Mouse (Mus musculus) neutrophil, adult 5-6 weeks (primary cell): ENCODE measurements around the gene Olfr231. TPM values are rescaled to one million over a fixed set of nuclear protein-coding genes. Genes with fewer than 3 reads are reported as not detected.

Experiments
- ATAC-seq: fragments of 151-379, 151-347 bp; 2 replicates; pipeline ENCODE4 v1.8.0; 2017; ENCODE audit warnings: mild to moderate bottlenecking, moderate TSS enrichment; ENCODE audit not compliant: insufficient number of reproducible peaks, poor library complexity, low FRiP score, severe bottlenecking; ENCODE audit errors: extremely low read depth
- total RNA-seq: library from RNA; stranded (forward); fragments of 200-1000 nt; gene quantifications from 2 replicates; pipeline ENCODE4 v1.2.3, GENCODE M21; 2017

Olfr231 gene
- total RNA-seq = not detected in 2 replicates

DNA sequence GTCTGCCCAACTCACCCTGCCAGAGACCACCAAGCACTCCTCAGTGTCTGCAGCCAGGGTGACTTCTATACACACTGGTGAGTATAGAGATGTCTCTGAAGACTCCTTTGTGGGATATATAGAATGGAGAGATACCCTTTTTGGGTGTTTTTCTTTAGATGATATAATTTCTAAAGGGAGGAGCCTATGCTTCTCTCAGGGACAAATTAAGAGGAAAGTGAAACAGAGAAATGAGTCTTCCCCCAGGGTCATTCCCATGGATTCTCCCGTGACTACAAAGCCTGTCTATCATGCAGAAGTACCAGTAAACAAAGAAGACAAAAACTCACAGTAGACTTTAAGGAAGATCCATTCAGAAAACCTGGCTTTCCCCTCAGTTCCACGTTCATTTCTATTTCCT lies at the start of gene Olfr231:
Olfr231 (minus strand) TSS at position 101 of the 400 bp plus-strand sequence.
- no peak for ATAC-seq

DNA sequence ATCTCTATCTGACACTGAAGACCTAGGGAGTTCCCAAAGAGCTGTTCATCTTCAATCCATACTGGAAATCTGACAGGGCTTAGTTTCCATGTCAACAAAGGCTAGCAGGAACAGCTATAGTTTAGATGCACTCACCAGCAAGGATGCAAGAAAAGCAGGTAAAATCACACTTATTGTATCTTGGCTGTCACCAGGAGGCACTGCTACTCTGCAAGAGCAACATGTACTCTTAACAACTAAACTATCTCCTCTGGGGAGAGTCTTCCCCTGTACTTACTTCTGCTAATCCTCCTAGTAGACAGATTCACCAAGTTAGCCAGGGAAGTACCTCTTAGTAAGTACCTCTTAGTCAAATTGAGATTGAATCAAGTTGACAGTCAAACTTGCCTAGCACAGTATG lies 48.1 kb upstream of the Olfr231 start:
- ATAC-seq = no peak

DNA sequence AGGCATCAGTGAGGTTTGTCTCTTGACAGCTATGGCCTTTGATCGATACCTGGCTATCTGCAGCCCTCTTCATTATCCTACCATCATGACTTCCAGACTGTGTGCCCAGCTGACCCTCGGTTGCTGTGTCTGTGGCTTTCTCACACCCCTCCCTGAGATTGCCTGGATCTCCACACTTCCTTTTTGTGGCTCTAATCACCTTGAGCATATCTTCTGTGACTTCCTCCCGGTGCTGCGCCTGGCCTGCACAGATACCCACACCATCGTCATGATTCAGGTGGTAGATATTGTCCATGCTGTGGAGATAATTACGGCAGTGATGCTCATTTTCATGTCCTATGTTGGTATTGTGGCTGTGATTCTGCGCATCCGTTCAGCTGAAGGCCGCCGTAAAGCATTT lies 38.1 kb upstream of the Olfr231 start:
- no peak for ATAC-seq

DNA sequence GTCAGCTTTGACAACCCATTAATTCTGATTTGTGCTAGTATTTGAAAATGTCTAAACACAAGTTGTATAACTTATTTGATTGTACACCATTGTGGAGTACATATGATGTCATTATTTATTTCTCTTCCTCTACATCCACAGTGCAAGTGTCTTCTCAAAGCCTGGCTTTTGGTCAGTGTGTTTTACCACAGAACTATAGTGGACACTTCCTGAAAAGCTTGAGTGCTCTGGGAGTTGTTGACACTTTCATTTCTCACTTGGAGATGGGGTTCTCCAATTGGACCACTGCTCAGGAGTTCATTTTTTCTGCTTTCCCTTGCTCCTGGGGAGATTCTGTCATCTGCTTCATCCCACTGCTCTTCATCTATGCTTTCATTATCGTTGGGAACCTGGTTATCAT lies 37.5 kb upstream of the Olfr231 start:
- no peak for ATAC-seq

DNA sequence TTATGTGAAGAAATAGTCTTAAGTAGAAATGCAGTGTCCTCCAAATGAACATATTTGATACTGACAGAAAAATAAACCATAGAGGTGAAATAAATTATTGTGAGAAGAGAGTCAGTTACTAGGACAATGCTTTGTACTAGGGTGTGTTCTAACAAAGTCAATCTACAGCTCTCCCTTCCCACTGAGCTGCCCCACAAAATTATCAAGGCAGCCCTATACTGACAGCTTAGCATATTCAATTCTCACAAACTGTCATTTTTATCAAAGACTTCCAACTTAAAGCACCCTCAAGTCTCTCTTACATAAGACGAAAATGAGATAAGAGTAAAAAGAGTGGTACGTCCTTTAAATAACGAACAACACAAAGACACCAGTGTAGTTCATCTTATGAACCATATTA lies 36.7 kb upstream of the Olfr231 start:
- ATAC-seq = no peak

DNA sequence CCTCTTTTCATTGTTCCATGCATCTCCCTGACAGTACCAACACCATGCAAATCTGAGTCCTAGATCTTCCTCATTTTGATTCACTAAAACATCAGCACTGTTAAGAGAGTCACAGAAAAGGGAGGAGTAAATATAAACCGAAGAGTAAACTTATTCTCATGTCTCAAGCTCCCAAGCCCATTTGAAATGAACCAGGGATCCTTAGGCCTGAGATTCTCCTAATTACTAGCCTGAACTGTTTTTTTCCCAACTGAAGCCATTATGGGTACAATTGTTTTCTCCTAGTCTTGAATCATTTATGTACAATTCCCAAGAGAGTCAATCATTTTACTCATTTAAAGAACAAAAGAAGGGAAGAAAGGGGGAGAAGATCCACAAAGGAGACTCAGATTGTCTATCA lies 34.4 kb upstream of the Olfr231 start, which contains the start of gene Olfr420:
Olfr420 (plus strand) TSS at position 301 of the 400 bp plus-strand sequence.
- no peak for ATAC-seq

DNA sequence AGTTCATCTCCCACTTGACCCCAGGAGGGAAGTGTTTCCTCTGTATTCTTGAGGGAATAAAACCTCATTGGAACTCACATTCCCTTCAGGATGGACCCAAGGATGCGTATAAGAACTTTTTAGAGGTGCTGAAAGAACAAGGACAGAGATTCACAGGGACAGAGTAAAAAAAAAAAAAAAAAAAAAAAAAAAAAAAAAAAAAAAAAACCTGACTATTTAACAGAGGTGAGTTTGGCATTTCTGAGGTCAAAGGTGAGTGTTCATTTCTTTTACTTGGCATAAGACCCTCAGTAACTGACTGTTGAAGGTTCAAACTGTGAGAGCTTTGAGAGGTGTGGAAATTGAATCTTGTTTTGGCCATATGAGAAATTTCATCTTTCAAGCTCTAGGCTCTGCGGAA lies 28.3 kb upstream of the Olfr231 start:
- ATAC-seq = no peak

DNA sequence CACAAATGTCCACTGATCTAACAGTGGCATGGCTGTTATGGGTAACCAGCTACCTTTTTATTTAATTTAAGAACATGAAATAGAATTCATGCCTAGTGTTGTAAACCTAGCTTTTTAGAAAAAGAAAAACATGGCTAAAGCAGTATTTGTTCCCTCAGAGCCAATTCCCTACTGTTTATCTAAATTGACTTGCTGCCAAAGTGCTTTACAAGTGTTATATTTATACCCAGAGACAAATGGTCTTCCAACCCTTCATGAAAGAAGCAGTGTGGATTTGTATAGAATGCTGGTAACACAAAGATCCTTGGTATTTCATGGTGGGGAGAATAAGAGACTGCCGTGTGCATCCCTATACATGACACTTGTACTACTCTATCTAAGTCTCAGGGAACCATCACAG lies 25.7 kb upstream of the Olfr231 start:
- ATAC-seq = no peak

DNA sequence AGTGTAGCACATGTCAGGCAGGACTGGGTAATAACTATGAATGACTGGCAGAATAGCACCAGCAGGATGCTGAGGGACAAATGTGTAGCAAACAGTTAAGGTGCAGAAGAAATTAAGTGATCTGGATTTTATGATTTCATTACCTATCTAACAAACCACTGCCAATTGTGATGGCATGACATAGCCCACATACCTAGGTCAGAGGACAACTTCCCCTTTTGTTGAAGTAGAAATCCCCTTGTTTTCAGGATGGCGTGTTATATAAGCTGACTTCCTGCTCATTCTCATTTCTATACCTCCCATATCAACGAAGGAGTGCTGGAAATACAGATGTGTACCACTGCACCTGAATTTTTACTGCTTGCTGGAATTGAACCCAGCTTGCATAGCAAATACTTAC lies 20.4 kb upstream of the Olfr231 start:
- peak; percentile 90 for ATAC-seq

DNA sequence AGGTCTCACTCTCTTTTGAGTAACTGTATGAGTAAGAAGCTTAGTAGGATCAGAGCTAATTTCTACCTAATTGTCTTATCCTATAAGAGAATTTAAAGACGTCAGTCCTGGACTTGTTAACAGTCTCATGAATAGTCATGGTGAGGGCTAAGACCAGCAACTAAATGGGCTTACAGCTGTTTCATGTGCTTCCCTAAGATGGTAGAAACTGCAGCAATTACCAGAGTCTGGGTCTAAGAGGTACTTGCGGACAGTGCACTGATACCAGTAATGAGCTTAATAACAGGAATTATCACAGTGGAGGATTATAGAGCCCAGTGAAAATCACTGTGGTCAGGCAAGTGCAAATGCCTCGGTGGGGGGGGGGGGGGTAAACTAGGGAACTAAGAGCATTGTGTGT lies 11.0 kb upstream of the Olfr231 start:
- ATAC-seq = no peak

DNA sequence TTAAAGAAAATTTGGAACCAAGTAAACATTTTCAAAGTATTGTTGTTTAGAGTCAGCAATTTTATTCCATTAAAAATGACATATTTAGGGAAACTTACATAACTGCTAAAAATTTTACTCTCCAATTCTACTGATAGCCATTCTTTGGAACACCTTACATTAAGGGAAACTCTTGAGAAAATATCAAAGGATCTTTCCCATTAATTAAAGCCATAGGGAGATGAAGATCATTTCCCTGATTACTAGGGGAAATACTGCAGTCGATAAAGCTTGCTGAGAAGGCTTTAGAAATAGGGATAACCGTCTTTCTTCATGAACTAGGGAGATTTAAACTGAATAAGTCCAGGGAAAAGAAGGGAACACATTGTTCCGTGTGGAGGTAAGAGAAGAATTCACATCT lies 10.3 kb upstream of the Olfr231 start, which contains the start of gene Olfr424:
Olfr424 (plus strand) TSS at position 301 of the 400 bp plus-strand sequence.
- no peak for ATAC-seq

DNA sequence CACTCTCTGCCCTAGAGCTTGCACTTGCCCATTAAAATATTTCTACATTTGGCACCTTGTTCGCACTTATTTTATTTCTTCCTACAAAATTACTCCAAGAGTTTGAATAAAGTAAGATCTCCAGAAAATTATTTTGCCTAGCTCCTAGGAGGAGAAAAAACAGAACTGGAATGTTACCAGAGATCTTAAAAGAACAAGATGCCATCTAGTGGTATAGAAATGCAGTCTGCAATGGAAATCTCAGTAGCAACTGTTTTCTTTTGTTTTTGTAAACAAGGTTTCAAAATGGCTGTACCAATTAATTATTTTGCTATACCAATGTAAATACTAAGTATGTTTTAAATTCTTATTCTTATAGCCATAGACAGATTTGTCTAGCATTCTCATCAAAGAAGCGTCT lies 17.2 kb downstream of the Olfr231 start:
- no peak for ATAC-seq

DNA sequence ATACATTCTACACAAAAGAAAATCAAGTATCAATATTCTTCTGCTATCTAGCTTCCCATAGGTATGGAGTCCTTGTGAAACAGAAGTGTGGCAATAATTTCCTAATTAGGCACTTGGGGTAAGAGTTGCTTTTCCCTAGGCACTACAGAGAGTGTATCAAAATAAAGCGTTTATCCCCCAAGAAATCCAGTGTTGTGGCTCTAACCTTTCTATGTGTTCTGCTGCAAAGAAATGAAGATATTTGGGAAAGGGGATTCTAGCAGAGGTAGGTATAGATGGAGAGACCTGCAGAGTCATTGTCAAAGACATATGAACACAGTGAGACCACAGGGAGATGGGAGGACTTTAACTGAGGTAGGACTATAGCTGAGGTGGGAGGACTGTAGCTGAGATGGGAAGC lies 24.4 kb downstream of the Olfr231 start, which contains the start of gene Olfr427:
Olfr427 (plus strand) TSS at position 301 of the 400 bp plus-strand sequence.
- ATAC-seq = no peak

DNA sequence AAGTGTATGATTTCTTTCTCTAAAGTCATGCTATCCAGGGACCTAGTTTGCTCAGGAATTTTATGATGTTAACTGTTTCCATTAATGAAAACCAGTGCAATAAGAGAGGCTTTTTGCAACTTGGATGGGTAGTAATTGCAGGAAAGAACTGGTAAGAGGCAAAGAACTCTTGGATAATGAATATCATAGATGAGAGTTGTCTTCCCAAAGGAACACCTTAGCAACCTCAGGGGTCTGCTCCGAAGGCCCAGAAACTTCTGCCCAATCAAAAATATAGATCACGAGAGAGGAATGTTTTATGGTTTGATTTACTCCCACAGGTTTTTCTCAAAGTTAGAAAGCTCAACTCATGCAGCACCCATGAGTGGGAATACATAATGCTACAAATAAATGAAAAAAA lies 36.9 kb downstream of the Olfr231 start, which contains the start of gene Olfr429:
Olfr429 (plus strand) TSS at position 301 of the 400 bp plus-strand sequence.
- ATAC-seq = no peak

DNA sequence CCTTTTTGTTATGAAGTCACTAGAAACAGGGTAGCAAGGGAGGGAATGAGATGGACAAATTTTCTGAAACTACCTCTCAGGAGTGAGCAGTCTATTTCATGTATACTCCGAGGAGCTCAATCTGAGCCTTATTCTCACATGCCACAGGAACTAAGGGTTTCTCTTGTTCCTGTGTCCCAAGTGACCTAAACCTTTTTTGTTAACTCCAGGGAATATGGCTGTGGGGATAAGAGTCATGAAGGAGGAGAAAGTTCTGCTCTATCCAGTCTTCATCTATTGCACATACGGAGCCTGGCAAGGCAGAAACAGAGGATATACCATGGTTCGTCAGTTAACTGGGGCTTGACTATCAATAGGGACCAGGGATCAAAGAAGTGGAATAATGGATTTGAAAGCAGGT lies 54.7 kb downstream of the Olfr231 start, which contains the start of gene Olfr430:
Olfr430 (plus strand) TSS at position 301 of the 400 bp plus-strand sequence.
- no peak for ATAC-seq

Other genes with a start within 250 kb of the Olfr231 start
- gene Ifi211, start 208.1 kb downstream of the Olfr231 start, total RNA-seq = 14.8 and 16.9 TPM in 2 replicates
- 805 and 849 TPM in 2 replicates for gene Mndal, start 178.7 kb downstream of the Olfr231 start, total RNA-seq
- 225 and 245 TPM in 2 replicates for gene Ifi203, start 178.5 kb downstream of the Olfr231 start, total RNA-seq
- gene Ifi202b, start 138.4 kb downstream of the Olfr231 start, total RNA-seq = 0.23 and 0.25 TPM in 2 replicates
- gene Ifi205, start 89.4 kb downstream of the Olfr231 start, total RNA-seq = 4.7 and 7.6 TPM in 2 replicates
- 0.35 and 0.37 TPM in 2 replicates for gene Olfr433, start 80.5 kb downstream of the Olfr231 start, total RNA-seq
- gene Olfr432, start 72.0 kb downstream of the Olfr231 start, total RNA-seq = not detected in 2 replicates
- gene Olfr430, start 54.6 kb downstream of the Olfr231 start, total RNA-seq = not detected in 2 replicates
- gene Olfr429, start 36.8 kb downstream of the Olfr231 start, total RNA-seq = not detected in 2 replicates
- 0.12 TPM in 1 of 2 replicates, not detected in the other for gene Olfr427, start 24.3 kb downstream of the Olfr231 start, total RNA-seq
- gene Olfr424, start 10.4 kb upstream of the Olfr231 start, total RNA-seq = not detected in 2 replicates
- not detected in 2 replicates for gene Olfr420, start 34.5 kb upstream of the Olfr231 start, total RNA-seq
- gene Spta1, start 51.6 kb upstream of the Olfr231 start, total RNA-seq = 5.7 and 5.9 TPM in 2 replicates
- not detected in 2 replicates for gene Olfr419, start 130.9 kb upstream of the Olfr231 start, total RNA-seq
- not detected in 2 replicates for gene Mptx1, start 209.4 kb upstream of the Olfr231 start, total RNA-seq
- gene Olfr417, start 244.0 kb upstream of the Olfr231 start, total RNA-seq = not detected in 2 replicates